Mouse (Mus musculus): Measurements from ENCODE around the gene Ankrd44. TPM values are rescaled to one million over a fixed set of nuclear protein-coding genes. Genes with fewer than 3 reads are reported as not detected.
"Not testable (repeated sequence)": the region's sequence is repeated elsewhere in the genome, so short reads cannot be mapped to it uniquely, and the experiment has no call there.

Gene Ankrd44
- total and polyA plus RNA-seq, 3 experiments: 0.10 to 2.6 (median 1.5) TPM

DNA sequence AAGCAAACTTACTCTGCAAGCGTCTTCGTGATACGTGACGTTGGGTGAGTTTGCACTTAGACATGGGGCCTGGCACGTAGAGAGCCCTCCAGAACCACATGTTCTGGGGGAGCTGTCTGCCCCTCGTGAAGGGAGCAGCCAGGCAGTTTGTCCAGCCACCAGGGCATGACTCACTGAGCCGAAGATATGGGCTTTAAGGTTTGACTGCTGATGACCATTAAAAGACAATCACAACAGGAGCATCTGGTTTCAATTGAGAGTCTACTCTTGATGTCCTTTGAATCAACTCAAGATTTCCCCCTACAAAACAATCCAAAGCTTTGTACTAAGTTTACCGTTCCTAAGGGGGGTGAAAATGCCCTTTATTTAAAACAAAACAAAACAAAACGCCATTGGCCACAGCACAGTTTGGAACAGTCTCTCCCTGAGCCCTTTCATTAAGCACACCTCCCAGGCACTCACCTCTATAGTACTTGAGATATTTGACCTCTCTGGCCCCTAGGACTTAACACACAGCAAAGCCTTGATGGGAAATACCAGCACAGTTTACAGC, 34.5 kb upstream of the Ankrd44 start:
- Histone ChIP-seq H3K36me3 (replicated peaks) (no peaks in the 10 kb centered on the region), H3K4me3 (ENCODE audit: low read depth, low read length) (no peak overlapping the region), H3K27me3 (ENCODE audit: insufficient read depth, low read length) (peaks cover 8% of the 10 kb centered on the region), H3K4me1 (ENCODE audit: insufficient read depth, low read depth, low read length) (peaks cover 9% of the 10 kb centered on the region), H3K9me3 (replicated peaks) (no peaks in the 10 kb centered on the region)
- TF ChIP-seq GATA2 (IDR thresholded peaks at IDR 0.05; ENCODE audit: borderline replicate concordance, low read depth, low read length): no peak
- ATAC-seq (ENCODE audit: extremely low read depth, insufficient number of reproducible peaks, low FRiP score, poor library complexity, severe bottlenecking): no peak
- no peak for DNase-seq (ENCODE audit: low spot score)

DNA sequence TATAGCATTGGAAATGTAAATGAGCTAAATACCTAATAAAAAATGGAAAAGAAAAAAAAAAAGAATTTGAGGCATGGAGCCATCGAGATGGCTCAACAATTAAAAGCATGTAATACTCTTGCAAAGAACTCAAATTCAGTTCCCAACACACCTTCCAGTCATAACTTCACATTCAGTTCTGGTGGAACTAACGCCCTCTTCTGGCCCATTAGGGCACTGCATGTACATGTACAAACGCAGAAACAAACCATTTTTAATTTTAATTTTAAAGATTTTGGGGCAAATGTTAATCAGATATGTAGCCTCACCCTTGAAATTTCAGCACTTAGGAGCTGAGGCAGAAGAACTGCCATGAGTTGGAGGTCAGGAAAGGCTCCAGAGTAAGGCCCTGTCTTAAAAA, 32.3 kb upstream of the Ankrd44 start:
- Histone ChIP-seq H3K27me3 (ENCODE audit: insufficient read depth, low read length) (peaks cover 8% of the 10 kb centered on the region; the same call in 1 of the 2 replicates), H3K4me1 (ENCODE audit: insufficient read depth, low read depth, low read length) (no peaks in the 10 kb centered on the region), H3K4me3 (ENCODE audit: low read depth, low read length) (no peak overlapping the region), H3K9me3 (replicated peaks) (no peaks in the 10 kb centered on the region), H3K36me3 (replicated peaks) (no peaks in the 10 kb centered on the region)
- no peak for ATAC-seq (ENCODE audit: extremely low read depth, insufficient number of reproducible peaks, low FRiP score, poor library complexity, severe bottlenecking)
- TF ChIP-seq CTCF (IDR thresholded peaks at IDR 0.05; ENCODE audit: low read depth, low read length) (peak; percentile 34; the same call in 1 of the 2 replicates), POLR2AphosphoS5 (IDR thresholded peaks at IDR 0.05; ENCODE audit: insufficient replicate concordance, low read depth, low read length) (no peak), TAL1 (conservative IDR thresholded peaks at IDR 0.05; ENCODE audit: low read depth, low read length) (no peak), GATA1 (IDR thresholded peaks at IDR 0.05; ENCODE audit: borderline replicate concordance, low read length) (no peak)
- no peak for DNase-seq (ENCODE audit: low spot score)

DNA sequence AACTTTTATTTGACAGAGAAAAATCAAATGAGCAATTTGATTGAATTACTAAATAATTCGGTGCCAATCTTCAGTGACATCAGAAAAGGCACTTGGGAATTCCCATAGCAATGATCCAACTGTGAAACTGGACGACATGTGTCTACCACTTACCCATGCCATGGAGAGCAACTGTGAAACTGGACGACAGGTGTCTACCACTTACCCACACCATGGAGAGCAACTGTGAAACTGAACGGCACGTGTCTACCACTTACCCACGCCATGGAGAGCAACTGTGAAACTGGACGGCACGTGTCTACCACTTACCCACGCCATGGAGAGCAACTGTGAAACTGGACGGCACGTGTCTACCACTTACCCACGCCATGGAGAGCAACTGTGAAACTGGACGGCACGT, 30.8 kb upstream of the Ankrd44 start:
- H3K27me3 ChIP-seq (ENCODE audit: insufficient read depth, low read length): peaks cover 10% of the 10 kb centered on the region
- not testable (repeated sequence) for ATAC-seq (ENCODE audit: extremely low read depth, insufficient number of reproducible peaks, low FRiP score, poor library complexity, severe bottlenecking)

DNA sequence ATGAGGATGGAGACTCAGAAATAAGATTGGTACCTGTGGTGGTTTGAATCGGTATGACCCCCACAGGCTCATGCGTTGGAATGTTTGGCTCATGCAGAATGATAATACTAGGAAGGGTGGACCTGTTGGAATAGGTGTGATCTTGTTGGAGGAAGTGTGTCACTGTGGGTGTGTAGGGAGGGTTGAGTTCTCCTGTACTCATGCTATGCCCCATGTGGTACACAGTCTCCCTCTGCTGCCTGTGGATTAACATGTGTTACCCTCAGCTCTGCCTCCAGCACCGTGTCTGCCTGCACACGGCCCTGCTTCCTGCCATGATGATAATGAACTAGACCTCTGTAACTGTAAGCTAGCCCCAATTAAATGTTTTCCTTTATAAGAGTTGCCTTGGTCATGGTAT, 28.7 kb upstream of the Ankrd44 start:
- H3K4me3 ChIP-seq (ENCODE audit: low read depth, low read length): no peak overlapping the region
- no peak for DNase-seq (ENCODE audit: low spot score)

More for the DNA sequence above, 30.8 kb upstream of the Ankrd44 start:
- not testable (repeated sequence) for H3K4me1 ChIP-seq (ENCODE audit: insufficient read depth, low read depth, low read length); H3K4me3 ChIP-seq (ENCODE audit: low read depth, low read length); H3K36me3 ChIP-seq (replicated peaks); H3K9me3 ChIP-seq (replicated peaks); DNase-seq (ENCODE audit: low spot score)

DNA sequence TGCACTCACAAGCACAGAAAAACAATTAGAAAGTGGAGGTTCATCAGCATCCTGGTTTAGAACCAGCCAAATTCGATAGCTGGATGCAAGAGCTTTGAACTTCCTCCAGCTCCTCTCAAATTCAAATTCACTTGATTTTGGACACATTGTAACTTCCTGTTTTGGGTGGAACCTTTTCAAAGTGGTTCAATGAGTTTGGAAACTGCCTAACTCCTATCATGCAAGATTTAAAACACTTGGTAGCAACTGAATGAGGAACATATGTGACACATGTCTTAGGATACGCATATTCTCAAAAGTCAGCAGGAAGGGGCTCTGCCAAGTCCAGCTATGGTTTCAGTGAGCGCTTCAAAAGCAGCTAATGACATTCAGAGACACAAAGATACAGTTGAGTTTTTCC, 18.5 kb upstream of the Ankrd44 start:
- Histone ChIP-seq H3K4me3 (ENCODE audit: low read depth, low read length) (no peak overlapping the region), H3K27me3 (ENCODE audit: insufficient read depth, low read length) (no peaks in the 10 kb centered on the region; the same call in 1 of the 2 replicates), H3K4me1 (ENCODE audit: insufficient read depth, low read depth, low read length) (no peaks in the 10 kb centered on the region), H3K9me3 (replicated peaks) (no peaks in the 10 kb centered on the region), H3K36me3 (replicated peaks) (no peaks in the 10 kb centered on the region)
- no peak for DNase-seq (ENCODE audit: low spot score)
- no peak for ATAC-seq (ENCODE audit: extremely low read depth, insufficient number of reproducible peaks, low FRiP score, poor library complexity, severe bottlenecking)
- no peak for TF ChIP-seq TAL1 (conservative IDR thresholded peaks at IDR 0.05; ENCODE audit: low read depth, low read length)
- no peak for TF ChIP-seq POLR2AphosphoS5 (IDR thresholded peaks at IDR 0.05; ENCODE audit: insufficient replicate concordance, low read depth, low read length)
- TF ChIP-seq GATA1 (IDR thresholded peaks at IDR 0.05; ENCODE audit: borderline replicate concordance, low read length): no peak
- no peak for TF ChIP-seq GATA2 (IDR thresholded peaks at IDR 0.05; ENCODE audit: borderline replicate concordance, low read depth, low read length)
- no peak for TF ChIP-seq CTCF (IDR thresholded peaks at IDR 0.05; ENCODE audit: low read depth, low read length)

More for the DNA sequence above, 28.7 kb upstream of the Ankrd44 start:
- peak; percentile 15; the same call in 1 of the 2 replicates for ATAC-seq (ENCODE audit: extremely low read depth, insufficient number of reproducible peaks, low FRiP score, poor library complexity, severe bottlenecking)
- no peaks in the 10 kb centered on the region for H3K9me3 ChIP-seq (replicated peaks)
- H3K27me3 ChIP-seq (ENCODE audit: insufficient read depth, low read length): peaks cover 10% of the 10 kb centered on the region
- H3K4me1 ChIP-seq (ENCODE audit: insufficient read depth, low read depth, low read length): no peaks in the 10 kb centered on the region
- no peaks in the 10 kb centered on the region for H3K36me3 ChIP-seq (replicated peaks)
- no peak for TF ChIP-seq POLR2AphosphoS5 (IDR thresholded peaks at IDR 0.05; ENCODE audit: insufficient replicate concordance, low read depth, low read length)
- no peak for TF ChIP-seq GATA2 (IDR thresholded peaks at IDR 0.05; ENCODE audit: borderline replicate concordance, low read depth, low read length)
- no peak for TF ChIP-seq TAL1 (conservative IDR thresholded peaks at IDR 0.05; ENCODE audit: low read depth, low read length)
- no peak for TF ChIP-seq GATA1 (IDR thresholded peaks at IDR 0.05; ENCODE audit: borderline replicate concordance, low read length)
- TF ChIP-seq CTCF (IDR thresholded peaks at IDR 0.05; ENCODE audit: low read depth, low read length): no peak

DNA sequence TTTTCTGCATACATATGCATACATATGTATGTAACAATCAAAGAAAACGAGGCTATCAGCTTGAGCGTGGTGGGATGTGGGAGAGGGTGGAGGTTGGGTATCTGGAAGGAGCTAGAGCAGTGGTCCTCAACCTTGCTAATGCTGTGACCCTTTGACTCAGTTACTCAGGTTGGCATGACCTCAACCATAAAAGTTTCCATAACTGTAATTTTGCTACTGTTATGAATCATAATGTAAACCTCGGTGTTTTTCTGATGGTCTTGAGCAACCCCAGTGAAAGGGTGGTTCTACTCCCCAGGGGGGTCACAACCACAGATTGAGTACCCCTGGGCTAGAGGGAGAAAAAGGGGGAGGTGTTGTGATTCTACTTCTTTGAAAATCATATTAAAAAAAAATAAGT, 9.3 kb upstream of the Ankrd44 start:
- DNase-seq (ENCODE audit: low spot score) (no peak), ATAC-seq (ENCODE audit: extremely low read depth, insufficient number of reproducible peaks, low FRiP score, poor library complexity, severe bottlenecking) (no peak)
- no peak overlapping the region for H3K4me3 ChIP-seq (ENCODE audit: low read depth, low read length)
- no peaks in the 10 kb centered on the region for H3K36me3 ChIP-seq (replicated peaks)
- no peaks in the 10 kb centered on the region for H3K4me1 ChIP-seq (ENCODE audit: insufficient read depth, low read depth, low read length)
- TF ChIP-seq CTCF (IDR thresholded peaks at IDR 0.05; ENCODE audit: low read depth, low read length): no peak
- no peak for TF ChIP-seq TAL1 (conservative IDR thresholded peaks at IDR 0.05; ENCODE audit: low read depth, low read length)
- no peak for TF ChIP-seq POLR2AphosphoS5 (IDR thresholded peaks at IDR 0.05; ENCODE audit: insufficient replicate concordance, low read depth, low read length)
- no peak for TF ChIP-seq GATA2 (IDR thresholded peaks at IDR 0.05; ENCODE audit: borderline replicate concordance, low read depth, low read length)
- no peak for TF ChIP-seq GATA1 (IDR thresholded peaks at IDR 0.05; ENCODE audit: borderline replicate concordance, low read length)
- peaks cover 3% of the 10 kb centered on the region; the same call in 1 of the 2 replicates for H3K27me3 ChIP-seq (ENCODE audit: insufficient read depth, low read length)
- H3K9me3 ChIP-seq (replicated peaks): no peaks in the 10 kb centered on the region

DNA sequence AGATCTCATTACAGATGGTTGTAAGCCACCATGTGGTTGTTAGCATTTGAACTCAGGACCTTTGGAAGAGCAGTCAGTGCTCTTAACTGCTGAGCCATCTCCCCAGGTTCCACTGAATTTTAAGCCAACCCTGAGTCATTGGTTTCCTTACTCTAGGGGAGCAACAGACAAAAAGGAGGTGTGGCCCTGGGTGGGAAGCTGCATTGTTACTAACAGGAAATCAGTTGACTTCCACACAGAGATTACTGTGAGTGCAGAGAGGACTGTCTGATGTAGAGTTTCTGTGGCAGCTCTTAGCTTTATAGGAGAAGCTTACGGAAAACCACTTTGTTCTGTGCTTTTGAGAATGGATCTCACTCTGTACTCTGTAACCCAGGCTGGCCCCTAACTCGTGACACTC, 8.7 kb upstream of the Ankrd44 start:
- DNase-seq (ENCODE audit: low spot score) (no peak), ATAC-seq (ENCODE audit: extremely low read depth, insufficient number of reproducible peaks, low FRiP score, poor library complexity, severe bottlenecking) (no peak)
- Histone ChIP-seq H3K36me3 (replicated peaks) (no peaks in the 10 kb centered on the region), H3K4me1 (ENCODE audit: insufficient read depth, low read depth, low read length) (no peaks in the 10 kb centered on the region), H3K4me3 (ENCODE audit: low read depth, low read length) (no peak overlapping the region), H3K9me3 (replicated peaks) (no peaks in the 10 kb centered on the region), H3K27me3 (ENCODE audit: insufficient read depth, low read length) (peaks cover 3% of the 10 kb centered on the region; the same call in 1 of the 2 replicates)
- TF ChIP-seq GATA1 (IDR thresholded peaks at IDR 0.05; ENCODE audit: borderline replicate concordance, low read length) (no peak), POLR2AphosphoS5 (IDR thresholded peaks at IDR 0.05; ENCODE audit: insufficient replicate concordance, low read depth, low read length) (no peak), GATA2 (IDR thresholded peaks at IDR 0.05; ENCODE audit: borderline replicate concordance, low read depth, low read length) (no peak), TAL1 (conservative IDR thresholded peaks at IDR 0.05; ENCODE audit: low read depth, low read length) (no peak), CTCF (IDR thresholded peaks at IDR 0.05; ENCODE audit: low read depth, low read length) (no peak)

All from G1E (cell line).